Mouse (Mus musculus) stomach, postnatal 0 days (tissue): ENCODE measurements around the gene Rab6b.

Experiments
- CTCF ChIP-seq: IDR thresholded peaks from 2 replicates; pipeline ENCODE4 v1.5.1; 2016; ENCODE audit warnings: antibody characterized with exemption, low read depth, mild to moderate bottlenecking, moderate library complexity
- EP300 ChIP-seq: optimal IDR thresholded peaks from 2 replicates; pipeline ENCODE3; 2016; ENCODE audit warnings: antibody characterized with exemption

DNA sequence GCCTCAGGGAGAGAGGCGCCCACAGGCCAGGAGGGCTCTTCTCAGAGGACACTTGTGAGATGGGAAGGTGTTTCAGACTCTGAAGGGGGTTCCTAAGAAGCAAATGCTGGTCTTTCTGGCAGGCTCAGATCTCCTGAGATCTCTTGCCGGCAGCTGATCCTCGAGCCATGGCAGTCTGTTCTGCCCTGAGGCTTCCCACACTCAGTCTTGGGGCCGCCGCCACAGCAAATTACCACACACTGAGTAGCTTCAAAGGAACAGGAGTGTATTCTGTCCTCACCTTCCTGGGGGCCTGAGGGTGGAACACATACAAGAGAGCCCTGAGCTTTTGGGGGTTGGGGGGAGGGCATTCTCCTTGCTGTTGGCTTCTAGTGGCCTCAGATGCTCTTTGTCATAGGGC, 33.8 kb downstream of the Rab6b start:
- TF ChIP-seq CTCF, result no peak
- TF ChIP-seq EP300, result no peak
